In the genomic region with DNA sequence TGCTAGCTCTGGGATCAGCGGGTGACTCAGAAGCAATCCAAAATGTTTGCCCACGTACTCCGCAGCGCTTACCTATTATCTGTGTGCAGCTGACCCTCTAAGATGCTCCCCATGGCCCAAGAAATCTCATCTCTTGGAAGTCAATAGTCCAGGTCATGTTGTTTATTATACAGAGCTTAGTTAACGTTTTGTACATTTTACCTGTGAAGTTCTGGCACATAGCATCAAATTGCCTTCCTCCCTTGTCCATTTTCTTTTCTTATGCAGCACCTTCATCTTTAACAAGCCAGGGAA, we compare ENCODE assay signal across 8 mouse cellular contexts. TPM values are rescaled to one million over a fixed set of nuclear protein-coding genes. Genes with fewer than 3 reads are reported as not detected.
DNase-seq lines count a peak whose midpoint lies in the region; ATAC-seq and TF ChIP-seq lines count a peak whose summit lies in the region.

No protein-coding gene starts in this region.

- H3K9me3 ChIP-seq in embryonic facial prominence, embryonic 15.5 days (replicated peaks) = no peaks in the 10 kb centered on the region
- H3K9me3 ChIP-seq in limb, embryonic 10.5 days (replicated peaks) = no peaks in the 10 kb centered on the region
- no peaks in the 10 kb centered on the region for H3K9me3 ChIP-seq in neural tube, embryonic 14.5 days (ENCODE audit: control insufficient read depth, low read length)

- H3K4me2 ChIP-seq in embryonic facial prominence, embryonic 15.5 days (replicated peaks) = peak overlapping the region; percentile 93
- H3K4me2 ChIP-seq in neural tube, embryonic 14.5 days (ENCODE audit: low read depth, low read length) = peak overlapping the region; percentile 80

- TF ChIP-seq POLR2A in thymus, adult 2 months (IDR thresholded peaks at IDR 0.05; ENCODE audit: control insufficient read depth, extremely low read depth, insufficient read depth, low read length, poor library complexity) = no peak

- no peaks in the 10 kb centered on the region for H3K36me3 ChIP-seq in embryonic facial prominence, embryonic 15.5 days
- H3K36me3 ChIP-seq in limb, embryonic 10.5 days = no peaks in the 10 kb centered on the region
- H3K36me3 ChIP-seq in neural tube, embryonic 14.5 days (ENCODE audit: control insufficient read depth, insufficient read depth, low read length) = no peaks in the 10 kb centered on the region
- H3K36me3 ChIP-seq in thymus, adult 2 months (ENCODE audit: control insufficient read depth, insufficient read depth, low read length) = no peaks in the 10 kb centered on the region

- peak overlapping the region; percentile 51 for H3K4me3 ChIP-seq in left cerebral cortex, adult 2 months
- H3K4me3 ChIP-seq in embryonic facial prominence, embryonic 15.5 days (replicated peaks) = peak overlapping the region; percentile 56
- H3K4me3 ChIP-seq in limb, embryonic 10.5 days = peak overlapping the region; percentile 66
- peak overlapping the region; percentile 42 for H3K4me3 ChIP-seq in neural tube, embryonic 14.5 days (ENCODE audit: low read depth, low read length)
- no peak overlapping the region; the same call in 1 of the 2 replicates for H3K4me3 ChIP-seq in thymus, adult 2 months (ENCODE audit: control insufficient read depth, insufficient read depth, low read length)

- H3K27me3 ChIP-seq in embryonic facial prominence, embryonic 15.5 days = peaks cover 29% of the 10 kb centered on the region
- H3K27me3 ChIP-seq in limb, embryonic 10.5 days (ENCODE audit: low read depth, poor library complexity, severe bottlenecking) = peaks cover 42% of the 10 kb centered on the region
- H3K27me3 ChIP-seq in neural tube, embryonic 14.5 days (ENCODE audit: control insufficient read depth, insufficient read depth, low read length) = peaks cover 30% of the 10 kb centered on the region
- peaks cover 17% of the 10 kb centered on the region for H3K27me3 ChIP-seq in thymus, adult 2 months (ENCODE audit: control insufficient read depth, insufficient read depth, low read length)

- H3K4me1 ChIP-seq in embryonic facial prominence, embryonic 15.5 days = peaks cover 23% of the 10 kb centered on the region
- H3K4me1 ChIP-seq in limb, embryonic 10.5 days = peaks cover 43% of the 10 kb centered on the region
- peaks cover 10% of the 10 kb centered on the region; the same call in 1 of the 2 replicates for H3K4me1 ChIP-seq in neural tube, embryonic 14.5 days (ENCODE audit: control insufficient read depth, insufficient read depth, low read length)
- peaks cover 13% of the 10 kb centered on the region for H3K4me1 ChIP-seq in thymus, adult 2 months (replicated peaks; ENCODE audit: control insufficient read depth, insufficient read depth, low read length)

- 0 out of 2 replicates have a peak overlapping the region, but pooled peaks have one; percentile 40 for H3K9ac ChIP-seq in embryonic facial prominence, embryonic 15.5 days
- H3K9ac ChIP-seq in neural tube, embryonic 14.5 days (replicated peaks; ENCODE audit: low read depth, low read length) = no peak overlapping the region

- WGBS in embryonic facial prominence, embryonic 15.5 days = 6% methylated on average over 5 of the region's 5 CpGs
- WGBS in limb, embryonic 10.5 days = 4% methylated on average over 5 of the region's 5 CpGs
- 7% methylated on average over 5 of the region's 5 CpGs for WGBS in neural tube, embryonic 14.5 days
- WGBS in thymus, adult 2 months = 36% methylated on average over 5 of the region's 5 CpGs

- TF ChIP-seq CTCF in left cerebral cortex, adult 2 months (IDR thresholded peaks at IDR 0.05) = no peak
- TF ChIP-seq CTCF in thymus, adult 2 months (IDR thresholded peaks at IDR 0.05; ENCODE audit: borderline replicate concordance, control insufficient read depth, extremely low read depth, insufficient read depth, low read length, poor library complexity) = no peak

- no peak overlapping the region for H3K27ac ChIP-seq in left cerebral cortex, adult 2 months
- 0 out of 2 replicates have a peak overlapping the region, but pooled peaks have one; percentile 44 for H3K27ac ChIP-seq in embryonic facial prominence, embryonic 15.5 days (replicated peaks)
- H3K27ac ChIP-seq in limb, embryonic 10.5 days = peak overlapping the region; percentile 88
- no peak overlapping the region for H3K27ac ChIP-seq in neural tube, embryonic 14.5 days (ENCODE audit: low read depth, low read length)
- H3K27ac ChIP-seq in thymus, adult 2 months (ENCODE audit: control insufficient read depth, insufficient read depth, low read length) = no peak overlapping the region

- DNase-seq in left cerebral cortex, adult 2 months (ENCODE audit: extremely low spot score in 1 of 2, low spot score in 2 of 2) = no peak
- no peak for DNase-seq in left cerebral cortex, postnatal 14 days (ENCODE audit: low spot score in 2 of 2)
- no peak for DNase-seq in limb, embryonic 10.5 days (ENCODE audit: low spot score)
- DNase-seq in thymus, adult 2 months = no peak
- DNase-seq in gastrocnemius, postnatal 10 days = no peak

- intact Hi-C loops in left cerebral cortex, adult 2 months (cut with DNase I) = no loop called here
- intact Hi-C loops in left cerebral cortex, postnatal 14 days (cut with DNase I) = loop anchor here (10.0 kb wide), 1 partner anchor 465 kb away; no protein-coding TSS in a partner anchor

- ATAC-seq in embryonic facial prominence, embryonic 15.5 days (ENCODE audit: insufficient number of reproducible peaks, low FRiP score, low TSS enrichment, low read depth) = no peak
- ATAC-seq in neural tube, embryonic 14.5 days (ENCODE audit: low read depth) = no peak
- no peak for ATAC-seq in cerebellum, adult (ENCODE audit: insufficient number of reproducible peaks, low FRiP score, low TSS enrichment)

RNA-seq across cellular contexts. Expression of a gene that starts 1.7 kb away (rescaled TPM):
- total RNA-seq in left cerebral cortex, adult 2 months (2021) = under 1 TPM; 0.93 to 0.94 TPM
- 1 to 10 TPM; 1.2 to 1.4 TPM for total RNA-seq in left cerebral cortex, postnatal 14 days (2021)
- 8.5 and 8.7 TPM in 2 replicates for polyA plus RNA-seq in embryonic facial prominence, embryonic 15.5 days (2015; fragmentation: Nextera tagmentation; extraction: Ambion mirVana)
- polyA plus RNA-seq in limb, embryonic 10.5 days (2016; fragmentation: Nextera tagmentation; extraction: Ambion mirVana) = 3.6 and 5.5 TPM in 2 replicates
- polyA plus RNA-seq in neural tube, embryonic 14.5 days (2014; fragmentation: Nextera tagmentation; extraction: Ambion mirVana) = 0.64 and 0.71 TPM in 2 replicates
- 1.6 and 1.7 TPM in 2 replicates for polyA plus RNA-seq in thymus, adult 2 months (2012; rRNA removed)
- total RNA-seq in gastrocnemius, postnatal 10 days (2021) = 1 to 10 TPM; 1.5 to 2.8 TPM

Comparison
In these comparisons a context has a peak if more than half of its experiments do, and no peak if none do; other contexts are left out.
1. H3K27ac ChIP-seq: peak in embryonic facial prominence, embryonic 15.5 days (single experiment) and limb, embryonic 10.5 days (single experiment); none in left cerebral cortex, adult 2 months (single experiment), neural tube, embryonic 14.5 days (single experiment) and thymus, adult 2 months (single experiment).